Mouse (Mus musculus) CH12.LX (cell line): Measurements from ENCODE around the gene Irs3. TPM values are rescaled to one million over a fixed set of nuclear protein-coding genes. Genes with fewer than 3 reads are reported as not detected.

ENCODE experiments used
- DNase-seq: peaks from one replicate; pipeline ENCODE4 v3.0.0-alpha.2; 2013; ENCODE audit errors: extremely low read depth
- H3K27ac ChIP-seq: 2 replicates; pipeline ENCODE4 v1.5.1; 2012; ENCODE audit warnings: low read depth, mild to moderate bottlenecking, control low read depth, moderate library complexity; ENCODE audit not compliant: insufficient read depth
- H3K27me3 ChIP-seq: replicated peaks from 2 replicates; pipeline ENCODE3; 2012; ENCODE audit warnings: inconsistent platforms
- H3K36me3 ChIP-seq, 2 experiments: replicated peaks in 1 of 2; 2 replicates each; pipeline versions ENCODE3 to v1.6.1; 2012; ENCODE audit warnings: inconsistent platforms in 1 of 2, low read length in 1 of 2, mild to moderate bottlenecking in 1 of 2, mixed read lengths in 1 of 2, moderate library complexity in 1 of 2; ENCODE audit not compliant: control insufficient read depth in 1 of 2, insufficient read depth in 1 of 2
- H3K4me1 ChIP-seq, 2 experiments: 2 replicates each; pipeline ENCODE4 v1.6.1; 2012; ENCODE audit warnings: inconsistent platforms in 1 of 2, moderate library complexity in 1 of 2; ENCODE audit not compliant: insufficient read depth in 2 of 2, control insufficient read depth in 1 of 2
- H3K4me2 ChIP-seq: 2 replicates; pipeline ENCODE4 v1.6.1; 2012; ENCODE audit warnings: low read depth, mild to moderate bottlenecking, control low read depth; ENCODE audit not compliant: poor library complexity, insufficient read depth, severe bottlenecking
- H3K4me3 ChIP-seq, 3 experiments: fragments of 150-350 bp in 1 of 3; sonication (generic) in 1 of 3; replicated peaks in 1 of 3; 2 replicates each; pipeline versions ENCODE3 to v1.5.1; 2011 to 2012; ENCODE audit warnings: low read depth in 2 of 3, low read length in 2 of 3, mild to moderate bottlenecking in 2 of 3, moderate library complexity in 2 of 3, control low read depth in 1 of 3, improper control_type of control experiment in 1 of 3, inconsistent platforms in 1 of 3, mixed read lengths in 1 of 3; ENCODE audit not compliant: poor library complexity in 1 of 3
- H3K79me2 ChIP-seq: replicated peaks from 2 replicates; pipeline ENCODE4 v1.6.1; 2012; ENCODE audit warnings: mild to moderate bottlenecking, moderate library complexity; ENCODE audit not compliant: control insufficient read depth, poor library complexity, insufficient read depth, severe bottlenecking; ENCODE audit errors: extremely low read depth
- H3K9ac ChIP-seq: 2 replicates; pipeline ENCODE4 v1.6.1; 2012; ENCODE audit warnings: low read depth, mild to moderate bottlenecking, control low read depth, moderate library complexity; ENCODE audit not compliant: insufficient read depth
- H3K9me3 ChIP-seq: replicated peaks from 2 replicates; pipeline ENCODE3; 2012; ENCODE audit warnings: low read length, inconsistent platforms, mixed read lengths
- BHLHE40 ChIP-seq: IDR thresholded peaks from 2 replicates; pipeline ENCODE4 v1.6.1; 2011; ENCODE audit warnings: mild to moderate bottlenecking, low read depth, low read length, improper control_type of control experiment
- CHD1 ChIP-seq: IDR thresholded peaks from 2 replicates; pipeline ENCODE4 v1.6.1; 2012; ENCODE audit warnings: low read depth, low read length, improper control_type of control experiment, inconsistent platforms
- CHD2 ChIP-seq: IDR thresholded peaks from 2 replicates; pipeline ENCODE4 v1.6.1; 2011; ENCODE audit warnings: low read length, improper control_type of control experiment
- CTCF ChIP-seq, 2 experiments: IDR thresholded peaks in 1 of 2; conservative IDR thresholded peaks in 1 of 2; 2 replicates each; pipeline ENCODE4 v1.5.1; 2011 to 2012; ENCODE audit warnings: low read depth in 2 of 2, low read length in 2 of 2, improper control_type of control experiment in 1 of 2, inconsistent platforms in 1 of 2, mild to moderate bottlenecking in 1 of 2, moderate library complexity in 1 of 2
- E2F4 ChIP-seq: IDR thresholded peaks from 2 replicates; pipeline ENCODE4 v1.6.1; 2011; ENCODE audit warnings: low read depth, low read length, improper control_type of control experiment; ENCODE audit not compliant: insufficient replicate concordance
- ELF1 ChIP-seq: IDR thresholded peaks from 2 replicates; pipeline ENCODE4 v1.6.1; 2014; ENCODE audit warnings: low read depth, mild to moderate bottlenecking, inconsistent platforms, low read length, improper control_type of control experiment
- EP300 ChIP-seq: IDR thresholded peaks from 2 replicates; pipeline ENCODE4 v1.6.1; 2011; ENCODE audit warnings: low read length, improper control_type of control experiment
- ETS1 ChIP-seq: conservative IDR thresholded peaks from 2 replicates; pipeline ENCODE4 v1.6.1; 2012; ENCODE audit warnings: low read depth, mild to moderate bottlenecking, inconsistent platforms, low read length, improper control_type of control experiment, moderate library complexity
- GABPA ChIP-seq: IDR thresholded peaks from 2 replicates; pipeline ENCODE4 v1.6.1; 2012; ENCODE audit warnings: low read depth, low read length, improper control_type of control experiment, inconsistent platforms; ENCODE audit not compliant: insufficient replicate concordance
- HCFC1 ChIP-seq: IDR thresholded peaks from 2 replicates; pipeline ENCODE4 v1.6.1; 2012; ENCODE audit warnings: low read depth, mild to moderate bottlenecking, inconsistent platforms, low read length, improper control_type of control experiment
- IRF4 ChIP-seq: IDR thresholded peaks from 2 replicates; pipeline ENCODE4 v1.6.1; 2014; ENCODE audit warnings: low read depth, mild to moderate bottlenecking, inconsistent platforms, low read length, improper control_type of control experiment
- JUN ChIP-seq: IDR thresholded peaks from 2 replicates; pipeline ENCODE4 v1.6.1; 2011; ENCODE audit warnings: low read depth, mild to moderate bottlenecking, low read length, improper control_type of control experiment, moderate library complexity; ENCODE audit not compliant: insufficient read depth
- JUND ChIP-seq: conservative IDR thresholded peaks from 2 replicates; pipeline ENCODE4 v1.6.1; 2011; ENCODE audit warnings: low read depth, low read length, improper control_type of control experiment
- KAT2A ChIP-seq: IDR thresholded peaks from 2 replicates; pipeline ENCODE4 v1.6.1; 2012; ENCODE audit warnings: low read length, improper control_type of control experiment, inconsistent platforms; ENCODE audit not compliant: insufficient replicate concordance
- MAFK ChIP-seq: IDR thresholded peaks from 2 replicates; pipeline ENCODE4 v1.6.1; 2011; ENCODE audit warnings: low read length, improper control_type of control experiment; ENCODE audit not compliant: insufficient replicate concordance
- MAX ChIP-seq: IDR thresholded peaks from 2 replicates; pipeline ENCODE4 v1.6.1; 2011; ENCODE audit warnings: low read length, improper control_type of control experiment
- MAZ ChIP-seq: IDR thresholded peaks from 2 replicates; pipeline ENCODE4 v1.6.1; 2012; ENCODE audit warnings: low read depth, mild to moderate bottlenecking, inconsistent platforms, low read length, improper control_type of control experiment, moderate library complexity
- MEF2A ChIP-seq: IDR thresholded peaks from 2 replicates; pipeline ENCODE4 v1.6.1; 2014; ENCODE audit warnings: low read depth, mild to moderate bottlenecking, inconsistent platforms, low read length, improper control_type of control experiment, borderline replicate concordance
- MXI1 ChIP-seq: IDR thresholded peaks from 2 replicates; pipeline ENCODE4 v1.6.1; 2011; ENCODE audit warnings: mild to moderate bottlenecking, low read depth, low read length, improper control_type of control experiment
- MYC ChIP-seq: IDR thresholded peaks from 2 replicates; pipeline ENCODE4 v1.6.1; 2011; ENCODE audit warnings: low read depth, mild to moderate bottlenecking, improper control_type of control experiment, low read length
- NELFE ChIP-seq: IDR thresholded peaks from 2 replicates; pipeline ENCODE4 v1.6.1; 2011; ENCODE audit warnings: low read depth, low read length, improper control_type of control experiment
- NRF1 ChIP-seq: IDR thresholded peaks from 2 replicates; pipeline ENCODE4 v1.6.1; 2014; ENCODE audit warnings: low read depth, mild to moderate bottlenecking, inconsistent platforms, low read length, improper control_type of control experiment, moderate library complexity
- PAX5 ChIP-seq: IDR thresholded peaks from 2 replicates; pipeline ENCODE4 v1.6.1; 2012; ENCODE audit warnings: low read length, inconsistent platforms, mixed read lengths
- POLR2A ChIP-seq: IDR thresholded peaks from 2 replicates; pipeline ENCODE4 v1.6.1; 2011; ENCODE audit warnings: low read depth, mild to moderate bottlenecking, improper control_type of control experiment, low read length
- POLR2AphosphoS2 ChIP-seq: IDR thresholded peaks from 2 replicates; pipeline ENCODE4 v1.6.1; 2011; ENCODE audit warnings: low read depth, low read length, improper control_type of control experiment
- RAD21 ChIP-seq: IDR thresholded peaks from 2 replicates; pipeline ENCODE4 v1.6.1; 2011; ENCODE audit warnings: low read depth, mild to moderate bottlenecking, low read length, improper control_type of control experiment, moderate library complexity
- RCOR1 ChIP-seq: conservative IDR thresholded peaks from 2 replicates; pipeline ENCODE4 v1.6.1; 2012; ENCODE audit warnings: low read depth, mild to moderate bottlenecking, inconsistent platforms, low read length, improper control_type of control experiment
- SIN3A ChIP-seq: IDR thresholded peaks from 2 replicates; pipeline ENCODE4 v1.6.1; 2012; ENCODE audit warnings: low read length, improper control_type of control experiment, inconsistent platforms
- SMC3 ChIP-seq: IDR thresholded peaks from 2 replicates; pipeline ENCODE4 v1.6.1; 2011; ENCODE audit warnings: low read depth, low read length, improper control_type of control experiment
- TBP ChIP-seq: conservative IDR thresholded peaks from 2 replicates; pipeline ENCODE4 v1.6.1; 2011; ENCODE audit warnings: low read depth, low read length, improper control_type of control experiment
- TCF12 ChIP-seq: IDR thresholded peaks from 2 replicates; pipeline ENCODE4 v1.6.1; 2014; ENCODE audit warnings: low read depth, mild to moderate bottlenecking, inconsistent platforms, low read length, improper control_type of control experiment
- UBTF ChIP-seq: IDR thresholded peaks from 2 replicates; pipeline ENCODE4 v1.6.1; 2012; ENCODE audit warnings: low read depth, mild to moderate bottlenecking, inconsistent platforms, low read length, improper control_type of control experiment, moderate library complexity
- USF1 ChIP-seq: IDR thresholded peaks from 2 replicates; pipeline ENCODE4 v1.6.1; 2014; ENCODE audit warnings: low read depth, mild to moderate bottlenecking, inconsistent platforms, low read length, improper control_type of control experiment
- USF2 ChIP-seq: conservative IDR thresholded peaks from 2 replicates; pipeline ENCODE4 v1.6.1; 2011; ENCODE audit warnings: low read depth, low read length, improper control_type of control experiment
- ZC3H11A ChIP-seq: IDR thresholded peaks from 2 replicates; pipeline ENCODE4 v1.6.1; 2012; ENCODE audit warnings: low read depth, mild to moderate bottlenecking, inconsistent platforms, low read length, improper control_type of control experiment
- ZKSCAN1 ChIP-seq: IDR thresholded peaks from 2 replicates; pipeline ENCODE4 v1.6.1; 2012; ENCODE audit warnings: low read depth, inconsistent platforms, low read length, improper control_type of control experiment, borderline replicate concordance
- ZMIZ1 ChIP-seq: IDR thresholded peaks from 2 replicates; pipeline ENCODE4 v1.6.1; 2012; ENCODE audit warnings: low read depth, mild to moderate bottlenecking, inconsistent platforms, low read length, improper control_type of control experiment
- ZNF384 ChIP-seq: IDR thresholded peaks from 2 replicates; pipeline ENCODE4 v1.6.1; 2012; ENCODE audit warnings: low read depth, low read length, improper control_type of control experiment, inconsistent platforms
- dilution Hi-C: fragments of 300-500 bp; cut with MboI; formaldehyde crosslinking; loops from 2 replicates; pipeline ENCODE4 v1.14.3; 2020; ENCODE audit warnings: low sequenced_read_pairs; ENCODE audit not compliant: extremely low pct_unique_long_range_greater_than_20kb, extremely low pct_ligation_motif_present
- in situ Hi-C: fragments of 300-500 bp; cut with MboI; formaldehyde crosslinking; loops from 3 replicates; pipeline ENCODE4 v1.14.3; 2019; ENCODE audit warnings: low sequenced_read_pairs, low pct_ligation_motif_present, low pct_unique_long_range_greater_than_20kb, mixed read lengths
- polyA plus RNA-seq: library from polyadenylated mRNA; unstranded; fragments of >175 nt; gene quantifications from 2 replicates; pipeline ENCODE4 v1.2.1, GENCODE M21; 2012; ENCODE audit warnings: low read depth; ENCODE audit not compliant: insufficient read length
- total RNA-seq, 2 experiments: library from RNA; depleted of rRNA; stranded (reverse); fragments of 300-350 nt in 1 of 2; fragments of >200 nt in 1 of 2; gene quantifications; 2 replicates each; pipeline ENCODE4 v1.2.3; 2012 to 2014

Irs3 gene
- total and polyA plus RNA-seq, 3 experiments: not detected

DNA sequence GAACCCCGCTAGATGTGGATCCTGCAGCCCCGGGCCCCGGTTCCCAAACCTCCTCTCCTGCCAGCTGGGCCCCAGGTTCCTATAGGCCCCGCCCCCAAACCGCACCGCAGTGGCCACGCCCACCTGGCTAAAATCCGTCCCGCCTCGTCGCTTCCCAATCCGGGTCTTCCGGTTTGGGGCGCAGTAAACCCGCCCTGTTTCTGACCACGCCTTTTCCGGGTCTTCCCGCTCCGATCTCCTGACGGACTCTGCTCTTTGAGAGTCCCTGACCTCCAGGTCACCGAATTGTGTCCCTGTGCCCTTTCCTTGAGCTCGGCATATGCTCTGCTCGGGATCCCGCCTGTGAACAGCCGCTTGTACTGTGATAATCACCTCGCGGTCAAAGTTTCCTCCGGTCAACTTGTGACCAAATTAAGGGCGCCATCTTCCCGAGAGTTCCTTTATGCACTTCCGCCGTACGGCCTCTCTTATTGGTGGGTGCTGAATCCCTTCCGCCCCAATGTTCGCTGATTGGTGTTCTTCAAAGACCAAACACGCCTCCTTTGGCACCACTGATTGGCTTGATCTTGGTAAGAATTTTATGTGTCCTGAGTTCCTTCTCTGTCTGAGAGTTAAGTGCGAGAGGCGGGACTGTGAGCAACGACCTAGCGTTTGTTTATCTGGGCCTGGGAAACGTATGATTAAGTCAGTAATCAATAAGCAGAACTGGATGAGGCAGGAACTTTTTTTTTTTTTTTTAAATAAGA lies 44.7 kb downstream of the Irs3 start, which contains the start of gene Mospd3:
Gene Mospd3, minus strand, starts transcription at position 440 of the 746 bp plus-strand sequence.
- H3K27ac ChIP-seq: peak within 1 kb of the TSS; percentile 77
- H3K9me3 ChIP-seq: no peaks in the 10 kb centered on the region
- peaks cover 13 to 41% of the 10 kb centered on the region in 2 experiments for H3K4me1 ChIP-seq
- peaks cover 6% of the 10 kb centered on the region; the same call in 1 of the 2 replicates for H3K79me2 ChIP-seq
- H3K4me3 ChIP-seq: peak within 1 kb of the TSS; percentile 60 to 92 (median 74)
- H3K36me3 ChIP-seq: peaks cover 12 to 31% of the 10 kb centered on the region in 2 experiments
- in situ Hi-C loops: no loop called here
- DNase-seq: peak; percentile 99
- peak within 1 kb of the TSS; percentile 86 for H3K4me2 ChIP-seq
- peak within 1 kb of the TSS; percentile 94 for H3K9ac ChIP-seq
- TF ChIP-seq MEF2A (peak; percentile 12; the same call in 1 of the 2 replicates), GABPA (peak; percentile 11; the same call in 1 of the 2 replicates), IRF4 (peak; percentile 40; the same call in 1 of the 2 replicates), E2F4 (peak; percentile 84; the same call in 1 of the 2 replicates), MXI1 (peak; percentile 54), CHD1 (no peak; the same call in 1 of the 2 replicates), EP300 (no peak), JUND (no peak), POLR2A (peak; percentile 83), JUN (no peak), MAZ (0 out of 2 replicates have a peak, but pooled peaks have one; percentile 52), ELF1 (peak; percentile 95), CHD2 (peak; percentile 96), SIN3A (peak; percentile 93; the same call in 1 of the 2 replicates), PAX5 (no peak), KAT2A (peak; percentile 89), MAFK (peak; percentile 39; the same call in 1 of the 2 replicates), NELFE (peak; percentile 91), USF2 (no peak), UBTF (no peak), TCF12 (peak; percentile 73; the same call in 1 of the 2 replicates), RAD21 (no peak), MYC (no peak; the same call in 1 of the 2 replicates), TBP (peak; percentile 82), CTCF (conservative IDR thresholded peaks at IDR 0.05 in 1 of 2, IDR thresholded peaks at IDR 0.05 in 1 of 2; ENCODE audit: low read depth in 2 of 2, low read length in 2 of 2) (no peak), ZKSCAN1 (no peak), MAX (no peak; the same call in 1 of the 2 replicates), NRF1 (peak; percentile 60), USF1 (no peak; the same call in 1 of the 2 replicates), SMC3 (no peak), POLR2AphosphoS2 (peak; percentile 93), ZMIZ1 (peak; percentile 89), ETS1 (no peak), BHLHE40 (no peak), RCOR1 (peak; percentile 76), ZC3H11A (no peak), HCFC1 (peak; percentile 90), ZNF384 (peak; percentile 46; the same call in 1 of the 2 replicates)
- H3K27me3 ChIP-seq: no peaks in the 10 kb centered on the region
- dilution Hi-C loops: no loop called here
